Mouse (Mus musculus) thymus, postnatal 0 days (tissue): ENCODE results near the gene Cpm. TPM values are rescaled to one million over a fixed set of nuclear protein-coding genes. Genes with fewer than 3 reads are reported as not detected.

Experiments
- DNase-seq: peaks from one replicate; pipeline ENCODE4 v3.0.0-alpha.2; 2015; ENCODE audit warnings: low spot score
- polyA plus RNA-seq: library from polyadenylated mRNA; unstranded; fragments of >200 nt; fragmentation: Nextera tagmentation; extraction: Ambion mirVana; gene quantifications from 2 replicates; pipeline ENCODE4 v1.2.1, GENCODE M21; 2015

Cpm gene
- polyA plus RNA-seq, 1 experiment from 2014 or later = 3.5 TPM

DNA sequence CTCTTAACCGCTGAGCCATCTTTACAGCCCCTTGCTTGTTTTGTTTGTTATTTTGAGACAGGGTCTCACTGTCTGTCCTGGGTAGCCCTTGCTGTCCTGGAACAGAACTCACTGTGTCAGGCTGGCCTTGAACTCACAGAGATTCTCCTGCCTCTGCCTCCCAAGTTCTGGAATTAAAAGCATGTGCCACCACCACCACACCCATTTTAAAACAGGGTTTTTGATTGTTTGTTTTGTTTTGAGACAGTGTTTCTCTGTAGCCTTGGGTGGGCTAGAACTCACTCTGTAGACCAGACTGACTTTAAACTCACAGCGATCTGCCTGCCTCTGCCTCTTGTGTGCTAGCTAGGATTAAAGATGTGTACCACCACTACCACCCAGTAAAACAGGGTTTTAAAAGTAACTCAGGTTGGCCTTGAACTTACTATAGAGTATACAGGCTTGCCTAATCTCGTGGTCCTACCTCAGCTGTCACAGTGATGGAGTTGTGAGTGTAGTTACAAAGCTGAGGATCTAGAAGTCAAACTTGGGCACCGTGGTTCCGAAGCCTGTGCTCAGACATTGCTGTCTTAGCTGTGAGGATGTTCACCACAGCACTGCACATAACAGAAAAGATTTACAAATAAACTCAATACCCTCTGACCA, 4.4 kb downstream of the Cpm start:
- no peak for DNase-seq

DNA sequence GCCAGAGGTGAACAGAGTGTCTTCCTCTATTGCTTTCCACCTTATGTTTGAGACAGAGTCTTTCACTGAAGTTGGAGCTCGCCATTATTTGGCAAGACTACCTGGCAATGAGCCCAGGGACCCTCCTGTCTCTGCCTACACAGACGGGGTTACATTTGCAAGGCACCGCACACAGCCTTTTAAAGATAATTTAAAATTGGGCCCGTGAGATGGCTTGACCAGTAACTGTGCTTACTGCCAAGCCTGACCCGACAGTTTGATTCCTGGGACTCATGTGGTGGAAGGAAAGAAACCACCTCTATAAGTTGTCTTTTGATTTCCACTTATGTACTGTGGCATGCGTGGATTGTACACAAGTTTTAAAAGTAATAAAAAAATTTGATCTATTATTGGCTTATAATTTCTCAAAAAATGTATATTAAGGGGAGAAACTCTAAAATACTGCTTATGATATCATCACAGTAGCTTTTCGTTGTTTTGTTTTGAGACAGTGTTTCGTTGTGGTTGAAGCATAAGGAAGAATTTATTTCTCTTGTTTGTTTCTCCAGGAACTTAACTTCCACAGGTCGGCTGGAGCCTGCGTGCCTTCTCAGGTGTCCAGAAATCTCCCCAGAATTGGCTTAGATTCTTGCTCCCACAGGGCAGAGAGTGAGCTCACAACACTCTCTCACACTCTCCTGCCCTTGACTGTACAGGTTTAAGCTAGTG, 5.2 kb downstream of the Cpm start:
- DNase-seq = no peak

DNA sequence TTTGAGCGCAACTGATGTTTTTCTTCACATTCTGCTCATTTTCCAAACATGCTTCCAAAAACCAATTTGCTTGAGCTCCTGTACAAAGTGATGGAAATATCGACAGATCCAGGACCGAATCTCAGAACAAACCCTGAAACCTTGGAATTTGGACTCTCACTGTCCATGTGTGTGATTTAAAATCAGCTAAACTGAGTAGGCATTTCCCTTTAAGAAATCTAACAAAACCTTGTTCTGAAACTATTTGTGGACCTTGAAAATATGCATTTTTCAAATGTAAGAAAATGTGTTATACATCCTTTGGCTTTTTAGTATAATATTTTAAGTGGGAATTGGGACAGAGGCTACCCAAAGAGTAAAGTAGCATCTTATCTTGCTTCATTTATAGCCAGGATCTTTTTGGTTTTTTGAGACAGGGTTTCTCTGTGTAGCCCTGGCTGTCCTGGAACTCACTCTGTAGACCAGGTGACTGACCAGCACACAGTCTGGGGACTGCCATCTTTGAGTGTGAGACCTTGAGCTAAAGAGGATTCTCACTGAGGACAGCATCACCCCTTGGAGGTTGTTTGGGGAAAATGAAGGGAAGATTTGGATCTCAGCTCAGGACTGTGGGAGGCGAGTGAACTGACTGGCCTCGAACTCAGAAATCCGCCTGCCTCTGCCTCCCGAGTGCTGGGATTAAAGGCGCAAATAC, 5.9 kb downstream of the Cpm start:
- DNase-seq = no peak

DNA sequence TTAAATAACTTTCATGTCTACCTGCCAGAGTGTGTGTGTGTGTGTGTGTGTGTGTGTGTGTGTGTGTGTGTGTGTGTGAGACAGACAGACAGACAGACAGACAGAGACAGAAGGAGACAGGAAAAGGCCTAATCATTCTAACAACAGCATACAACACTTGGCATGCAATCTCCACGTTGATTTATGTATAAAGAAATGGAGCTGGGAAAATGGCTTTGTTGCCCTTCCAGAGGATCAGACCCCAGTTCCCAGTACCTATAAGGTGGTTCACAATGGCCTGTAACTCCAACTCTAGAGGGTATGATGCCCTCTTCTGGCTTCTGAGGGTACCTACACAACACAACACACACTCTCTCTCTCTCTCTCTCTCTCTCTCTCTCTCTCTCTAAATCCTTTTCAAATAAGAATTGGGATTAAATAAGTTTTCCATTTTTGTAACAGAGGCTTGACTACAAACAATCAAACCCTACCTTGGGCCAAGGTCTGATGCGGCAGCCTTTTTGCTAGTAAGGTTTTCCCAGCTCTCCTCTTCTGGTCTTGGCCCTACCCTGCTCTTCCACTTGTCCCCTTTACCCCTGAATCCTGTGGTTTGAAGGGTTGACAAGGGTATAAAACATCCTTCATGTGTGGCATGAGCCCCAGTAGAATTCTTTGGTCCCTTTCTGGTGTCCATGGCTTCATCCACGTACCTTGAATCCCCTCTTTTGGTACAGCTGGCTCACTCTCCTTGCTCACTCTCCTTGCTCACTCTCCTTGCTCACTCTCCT, 6.7 kb downstream of the Cpm start:
- no peak for DNase-seq

DNA sequence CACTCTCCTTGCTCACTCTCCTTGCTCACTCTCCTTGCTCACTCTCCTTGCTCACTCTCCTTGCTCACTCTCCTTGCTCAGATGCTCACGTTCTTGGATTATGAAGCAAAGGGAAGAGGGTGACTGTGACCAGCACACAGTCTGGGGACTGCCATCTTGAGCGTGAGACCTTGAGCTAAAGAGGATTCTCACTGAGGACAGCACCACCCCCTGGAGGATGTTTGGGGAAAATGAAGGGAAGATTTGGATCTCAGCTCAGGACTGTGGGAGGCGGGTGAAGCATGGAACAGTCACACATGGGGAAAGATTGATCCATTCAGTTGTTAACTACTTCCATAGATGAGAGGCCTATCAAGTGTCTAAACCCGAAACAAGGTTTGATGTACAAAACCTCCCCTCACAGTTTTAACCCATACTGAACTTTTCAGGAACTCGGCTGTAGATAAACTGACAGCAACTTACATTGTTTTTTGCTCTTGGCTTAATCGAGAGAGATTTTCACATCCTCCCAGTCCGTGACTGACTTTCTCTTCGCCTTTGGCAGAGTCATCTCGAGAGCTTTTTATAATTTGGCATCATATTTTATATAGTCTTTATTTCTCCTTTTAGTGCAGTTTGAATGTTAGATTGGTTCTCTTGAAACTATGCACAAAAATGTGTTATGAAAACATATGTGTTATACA, 7.9 kb downstream of the Cpm start:
- DNase-seq = no peak

DNA sequence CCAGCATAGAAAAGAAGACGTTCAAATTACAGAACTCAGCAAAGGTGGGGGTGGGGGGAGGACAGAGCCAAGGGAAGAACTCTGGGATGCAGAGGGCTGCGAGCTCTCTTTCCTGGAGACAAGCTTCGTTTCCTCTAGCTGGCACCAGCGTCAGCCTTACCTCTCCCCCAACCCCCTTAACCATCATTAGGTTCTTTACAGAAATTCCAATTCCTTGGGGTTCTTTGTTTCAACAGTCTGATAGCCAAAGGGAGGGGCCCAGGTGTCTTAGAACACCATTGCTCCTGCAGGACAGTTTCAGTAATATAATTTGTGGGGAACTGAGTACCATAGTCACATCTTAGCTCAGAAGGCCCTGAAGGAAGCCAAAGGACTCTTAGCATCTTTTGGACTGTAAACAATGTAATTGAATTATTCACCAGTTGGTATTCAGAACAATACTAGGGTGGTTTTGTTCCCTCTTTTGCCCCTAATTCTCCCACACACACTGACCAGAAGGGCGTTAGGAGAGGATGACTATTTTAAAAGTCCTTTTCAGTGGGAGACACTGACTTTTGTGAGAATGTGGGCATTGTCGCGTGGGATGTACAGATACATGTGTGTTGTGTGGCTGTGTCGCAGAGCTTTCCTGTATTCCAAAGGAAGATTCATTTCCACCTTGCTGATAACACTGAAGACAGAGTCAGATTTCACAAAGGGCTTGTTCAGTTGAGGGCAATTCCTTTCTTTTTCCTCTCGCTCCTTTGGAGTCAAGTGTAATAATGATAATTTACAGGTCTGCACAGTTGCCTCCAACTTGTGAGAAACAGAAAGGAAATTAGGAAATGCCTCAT, 8.7 kb downstream of the Cpm start:
- no peak for DNase-seq

DNA sequence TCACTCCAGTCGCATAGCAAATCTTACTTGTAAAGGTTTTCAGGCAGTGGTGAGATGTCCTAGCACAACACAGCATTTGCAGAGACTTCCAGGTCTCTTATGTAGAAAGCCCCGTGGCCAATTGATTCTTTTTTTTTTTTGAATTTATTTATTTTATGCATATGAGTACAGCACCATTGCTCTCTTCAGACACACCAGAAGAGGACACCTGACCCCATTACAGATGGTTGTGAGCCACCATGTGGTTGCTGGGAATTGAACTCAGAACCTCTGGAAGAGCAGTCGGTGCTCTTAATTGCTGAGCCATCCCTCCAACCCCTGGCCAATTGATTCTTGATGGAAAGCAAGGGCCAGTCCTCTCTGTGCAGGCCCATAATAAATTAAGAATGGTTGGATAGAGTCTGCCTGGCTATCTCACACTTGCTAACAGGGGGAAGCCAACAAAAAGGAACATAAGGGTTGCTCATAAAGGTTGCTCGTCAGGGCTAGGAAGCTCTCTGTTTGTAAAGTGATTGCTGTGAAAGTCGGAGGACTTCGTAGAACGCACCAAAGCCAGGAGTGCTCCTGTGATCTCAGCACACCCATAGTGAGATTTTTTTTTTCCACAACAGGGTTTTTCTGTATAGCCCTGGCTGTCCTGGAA, 9.4 kb downstream of the Cpm start:
- DNase-seq = no peak

DNA sequence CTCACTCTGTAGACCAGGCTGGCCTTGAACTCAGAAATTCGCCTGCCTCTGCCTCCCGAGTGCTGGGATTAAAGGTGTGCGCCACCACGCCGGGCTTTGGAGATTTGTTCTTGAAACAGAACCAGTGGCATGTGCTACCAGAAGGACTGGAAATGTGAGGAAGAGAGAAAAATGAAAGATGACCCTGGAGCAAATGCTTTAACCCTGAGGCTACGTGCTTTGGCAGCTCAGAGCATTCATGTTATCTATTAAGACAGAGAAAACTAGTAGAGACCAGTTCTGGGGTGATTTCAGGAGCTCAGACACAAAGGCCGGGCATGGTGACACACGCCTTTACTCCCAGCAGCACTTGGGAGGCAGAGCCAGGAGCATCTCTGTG, 9.9 kb downstream of the Cpm start:
- DNase-seq = no peak

DNA sequence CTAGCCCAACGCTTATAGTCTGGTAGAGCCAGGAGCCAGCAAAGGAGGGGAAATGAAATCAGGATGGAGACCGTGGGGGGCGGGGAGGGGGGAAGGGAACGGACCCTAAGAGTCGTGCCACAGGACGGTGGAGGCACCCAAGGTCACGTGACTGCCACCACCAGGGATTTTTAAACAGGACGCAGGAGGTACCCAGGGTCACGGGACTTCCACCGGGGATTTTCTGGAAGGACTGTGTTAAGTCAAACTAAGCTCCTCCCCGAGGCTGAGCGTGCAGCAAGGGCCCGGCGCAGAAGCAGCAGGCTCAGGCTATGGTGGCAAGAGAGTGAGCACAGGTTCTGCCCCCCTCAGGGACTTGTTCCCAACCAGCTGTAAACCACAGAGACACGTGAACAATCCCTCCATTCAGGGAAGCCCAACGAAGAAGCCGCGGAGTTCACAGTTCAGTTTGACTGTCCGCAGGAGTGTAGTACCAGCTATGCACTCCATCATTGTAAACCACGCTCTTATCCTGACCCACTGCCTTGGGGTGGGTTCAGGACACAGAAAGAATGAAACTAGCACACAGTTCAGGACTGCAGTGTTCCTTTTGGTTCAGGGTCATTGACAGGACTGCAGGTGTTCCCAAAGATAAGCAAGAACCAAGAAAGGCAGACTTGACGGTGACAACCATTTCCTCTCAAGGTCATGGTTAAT, 10.7 kb downstream of the Cpm start:
- DNase-seq = peak; percentile 49

DNA sequence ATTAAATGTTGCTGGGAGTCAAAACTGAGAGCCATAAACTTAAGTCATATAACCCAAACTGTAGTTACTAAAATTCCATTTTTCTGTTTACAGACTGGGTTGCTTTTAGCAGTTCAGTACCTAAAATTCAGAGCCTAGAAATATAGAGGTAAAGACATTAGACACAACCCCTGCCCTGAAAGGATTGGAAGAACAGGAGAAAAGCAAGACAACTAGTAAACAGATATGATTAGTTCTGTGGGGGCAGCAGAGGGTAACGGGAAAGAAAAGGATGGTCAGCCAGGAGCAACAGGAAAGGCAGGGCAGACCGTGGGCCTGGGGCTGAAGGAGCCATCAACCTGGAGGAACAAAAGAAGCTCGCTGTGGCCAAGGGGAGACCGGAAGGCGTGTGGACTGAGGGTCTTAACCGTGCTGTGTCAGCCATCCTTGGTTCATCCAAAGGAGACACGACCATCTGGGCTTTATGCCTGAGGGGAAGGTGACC, 11.3 kb downstream of the Cpm start:
- DNase-seq = no peak

DNA sequence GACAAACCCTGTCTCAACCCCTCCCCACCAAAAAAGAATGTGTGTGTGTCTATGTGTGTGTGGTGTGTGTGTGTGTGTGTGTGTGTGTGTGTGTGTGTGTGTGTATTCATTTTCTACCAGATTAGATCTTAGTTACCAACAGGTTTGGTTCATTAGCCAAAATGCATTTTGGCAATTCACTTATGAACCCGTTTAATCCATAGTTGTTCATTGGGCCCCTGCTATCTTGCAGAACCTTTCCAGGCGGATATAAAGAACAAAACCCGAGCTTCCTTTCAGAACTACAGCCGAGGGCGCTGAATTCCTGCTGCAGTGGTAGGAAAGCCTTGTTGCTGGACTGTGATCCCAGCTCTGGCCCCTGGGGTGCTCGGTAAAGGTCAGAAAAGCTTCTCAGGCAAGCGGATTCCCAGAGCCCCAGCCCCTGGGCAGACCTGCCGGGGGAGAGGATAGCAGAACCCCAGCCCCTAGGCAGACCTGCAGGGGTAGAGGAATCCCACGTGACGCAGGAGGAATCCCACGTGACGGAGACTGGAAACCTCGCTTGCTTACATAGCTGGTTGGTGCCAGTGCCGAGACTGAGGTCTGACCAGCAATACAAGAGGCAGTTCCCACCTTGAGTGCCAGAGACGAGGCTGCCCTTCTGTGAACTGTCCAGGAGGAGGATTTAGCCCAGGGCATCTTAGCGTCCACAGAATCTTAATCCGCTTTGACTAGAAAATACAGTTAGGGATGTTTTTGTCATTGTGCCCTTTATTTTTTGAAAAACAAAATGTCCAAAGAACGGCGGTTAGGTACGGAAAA, 12.3 kb downstream of the Cpm start:
- DNase-seq = no peak

DNA sequence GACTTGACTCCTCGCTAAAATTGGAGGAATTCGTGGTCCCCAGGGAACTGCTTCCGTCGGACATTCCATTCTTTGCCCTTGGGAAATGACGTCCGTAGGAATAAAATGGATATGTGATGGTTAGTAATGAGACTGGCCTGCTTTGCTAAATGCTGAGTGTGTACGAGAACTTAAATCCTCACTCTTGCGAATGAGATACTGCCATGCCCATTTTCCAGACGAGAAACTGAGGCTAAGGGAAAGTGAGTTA, 12.8 kb downstream of the Cpm start:
- no peak for DNase-seq

DNA sequence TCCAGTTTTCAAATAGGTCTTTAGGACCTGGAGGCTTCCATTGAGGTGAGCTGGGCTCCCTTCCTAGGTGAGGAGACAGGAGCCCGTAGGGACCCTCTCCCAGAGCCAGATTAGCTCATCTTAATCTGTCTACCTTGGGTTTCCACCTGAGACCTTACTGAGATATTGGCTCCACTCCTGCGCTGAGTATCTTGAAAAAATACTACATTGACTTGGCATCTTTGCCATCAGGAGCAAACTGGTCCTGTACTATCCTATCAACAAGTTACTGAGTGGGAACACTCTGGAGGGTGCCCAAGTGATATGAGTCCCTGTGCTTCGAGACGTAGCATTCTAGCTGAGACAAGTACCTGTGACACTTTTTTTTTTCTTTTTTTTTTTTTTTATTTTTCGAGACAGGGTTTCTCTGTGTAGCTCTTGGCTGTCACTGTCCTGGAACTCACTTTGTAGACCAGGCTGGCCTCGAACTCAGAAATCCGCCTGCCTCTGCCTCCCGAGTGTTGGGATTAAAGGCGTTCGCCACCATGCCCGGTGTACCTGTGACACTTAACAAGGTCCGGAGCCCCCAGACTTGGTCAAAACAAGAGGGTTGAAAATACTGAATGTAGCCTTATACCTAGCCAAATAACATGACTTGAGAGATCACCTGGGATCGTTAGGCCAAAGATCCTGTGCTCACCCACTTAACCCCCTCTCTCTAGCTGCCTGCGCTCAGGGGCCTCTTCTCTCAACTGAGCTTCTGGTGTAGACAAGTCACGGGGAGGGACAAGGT, 13.4 kb downstream of the Cpm start:
- no peak for DNase-seq

DNA sequence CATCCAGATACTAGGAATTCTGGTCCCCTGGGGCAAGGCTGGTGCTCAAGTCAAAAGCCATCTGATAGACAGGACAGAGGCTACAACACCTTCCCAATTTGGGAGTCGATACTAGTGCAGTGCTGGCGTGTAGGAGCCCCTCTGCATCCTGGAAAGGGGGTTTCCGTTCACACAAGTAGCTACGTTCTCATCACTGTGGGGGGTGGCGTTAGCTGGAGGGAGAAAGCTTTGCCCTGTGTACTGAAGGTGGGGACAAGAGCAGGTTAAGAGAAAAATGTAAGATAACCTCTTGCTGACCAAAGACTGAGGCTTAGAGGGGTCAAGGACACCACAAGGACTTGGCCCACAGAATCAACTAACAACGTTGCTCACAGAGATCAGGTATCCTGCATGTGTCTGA, 14.0 kb downstream of the Cpm start:
- DNase-seq = no peak

DNA sequence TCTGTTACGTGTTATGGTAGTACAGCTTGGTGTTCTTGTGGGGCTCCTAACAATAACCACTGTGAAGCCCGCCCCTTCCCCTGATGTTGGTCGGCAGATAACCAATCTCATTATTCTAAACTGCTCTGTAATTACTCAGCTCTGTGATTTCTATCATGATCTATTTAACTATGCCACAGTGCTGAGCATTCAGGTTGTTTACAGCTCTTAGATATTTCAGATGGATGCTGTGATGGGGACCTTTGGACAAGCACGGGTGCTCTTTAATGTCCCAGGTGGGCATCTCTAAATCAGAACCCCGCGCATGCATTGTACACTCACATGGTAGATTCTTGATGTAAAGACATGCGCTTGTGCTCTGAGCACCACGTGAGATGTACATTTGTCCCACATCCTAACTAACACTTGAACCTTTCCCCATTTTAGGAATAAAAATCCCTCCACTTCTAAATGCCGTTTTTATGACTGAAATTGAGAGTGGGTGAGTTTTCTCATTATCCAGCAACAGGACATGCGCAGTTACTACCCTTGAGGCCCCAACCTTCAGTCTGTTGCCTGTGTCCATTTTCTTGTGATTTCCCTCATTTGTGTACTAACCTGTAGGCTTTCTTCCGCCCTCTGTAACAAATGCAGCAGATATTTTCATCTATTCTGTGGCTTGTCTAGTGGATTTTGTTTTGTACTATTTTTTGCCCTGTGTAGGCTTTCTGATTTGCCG, 14.6 kb downstream of the Cpm start:
- DNase-seq = no peak

DNA sequence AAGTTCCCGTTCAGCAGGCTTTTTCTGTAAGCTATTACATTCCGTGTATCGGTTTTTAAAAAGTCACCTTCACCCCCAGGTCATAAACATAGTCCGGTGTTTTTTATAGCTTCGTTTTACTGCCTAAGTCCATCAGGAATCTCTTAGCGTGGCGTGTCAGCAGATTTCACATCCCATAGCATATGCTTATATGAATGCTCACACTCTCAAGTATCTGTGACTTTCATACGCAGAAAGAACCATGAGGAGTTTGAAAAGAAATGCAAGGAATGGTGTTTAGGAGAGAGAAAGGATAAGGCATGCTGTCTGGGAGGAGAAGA, 15.1 kb downstream of the Cpm start:
- no peak for DNase-seq

DNA sequence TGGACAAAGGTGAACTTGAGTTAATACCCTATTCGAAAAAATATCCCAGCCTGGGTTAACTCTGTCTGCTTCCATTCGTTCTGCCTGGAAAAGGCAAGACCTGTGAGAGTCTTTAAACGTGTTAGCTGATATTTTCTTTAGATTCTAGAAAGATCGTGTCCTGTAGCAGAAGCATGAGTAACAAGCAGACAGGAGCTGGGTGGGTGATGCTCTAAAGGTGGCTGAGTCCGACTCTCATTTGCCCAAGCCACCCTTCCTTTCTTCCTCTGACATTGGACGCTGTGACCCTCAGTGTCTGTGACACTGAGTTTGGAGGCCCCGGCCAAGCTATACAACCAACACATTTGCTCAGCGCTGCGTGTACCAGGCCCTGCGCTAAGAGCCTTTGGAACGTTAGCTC, 15.5 kb downstream of the Cpm start:
- no peak for DNase-seq
